Mouse (Mus musculus) lung, postnatal 25 days (tissue): Measurements from ENCODE around the gene Arhgef10l.
A peak's percentile ranks its signal among the peaks of the same experiment; 100 is the strongest.
"Not testable (repeated sequence)": the region's sequence is repeated elsewhere in the genome, so short reads cannot be mapped to it uniquely, and the experiment has no call there.

ENCODE experiments used
- DNase-seq: peaks from one replicate; pipeline ENCODE4 v3.0.0; 2022; ENCODE audit warnings: low spot score

Gene Arhgef10l

DNA sequence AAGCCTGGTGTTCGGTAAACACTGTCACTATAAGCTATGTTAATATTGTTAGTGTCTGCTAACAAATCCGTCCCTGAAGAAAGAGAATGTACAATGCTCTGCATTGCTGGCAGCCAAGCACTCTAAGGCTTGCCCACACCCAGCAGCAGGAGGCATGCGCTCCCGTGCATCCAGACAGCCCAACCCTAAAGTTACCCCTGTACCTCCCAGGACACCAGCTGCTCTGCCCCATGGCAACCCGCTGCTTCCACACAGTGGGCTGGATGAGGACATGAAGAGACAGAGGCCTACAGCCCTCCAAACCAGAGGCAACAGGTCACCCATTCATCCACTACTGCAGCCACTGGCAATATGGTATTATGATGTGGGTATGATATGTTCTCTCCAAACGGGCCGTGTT, 60.0 kb downstream of the Arhgef10l start:
- DNase-seq, result no peak

GRCm38 (mm10) chr4:140605247-140605646, 60.6 kb downstream of the Arhgef10l start:
- DNase-seq, result no peak

DNA sequence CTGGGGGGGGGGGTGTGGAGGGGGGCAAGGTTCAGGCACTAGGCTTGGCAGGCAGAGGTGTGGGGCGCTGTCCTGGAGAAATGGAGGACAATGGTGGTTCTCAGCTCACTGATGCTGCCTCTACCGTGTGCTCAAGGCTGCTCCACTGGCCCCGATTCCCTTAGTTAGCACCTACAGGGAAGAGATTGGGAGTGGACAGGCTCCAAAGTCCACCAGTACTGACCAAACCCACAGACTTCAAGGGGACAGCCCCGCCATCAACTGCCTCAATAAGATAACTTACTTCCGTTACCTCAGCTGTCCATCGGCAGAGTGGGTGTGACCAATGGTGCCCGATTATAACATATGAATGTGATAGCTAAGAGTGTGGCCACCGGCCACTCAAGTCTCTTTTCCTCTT, 61.3 kb downstream of the Arhgef10l start:
- no peak for DNase-seq

- no peak for DNase-seq
Measured at GRCm38 (mm10) chr4:140602022-140602421, 63.8 kb downstream of the Arhgef10l start.

GRCm38 (mm10) chr4:140601153-140601552, 64.7 kb downstream of the Arhgef10l start:
- no peak for DNase-seq

- DNase-seq, result peak; percentile 87
Measured at GRCm38 (mm10) chr4:140598846-140599245, 67.0 kb downstream of the Arhgef10l start.

DNA sequence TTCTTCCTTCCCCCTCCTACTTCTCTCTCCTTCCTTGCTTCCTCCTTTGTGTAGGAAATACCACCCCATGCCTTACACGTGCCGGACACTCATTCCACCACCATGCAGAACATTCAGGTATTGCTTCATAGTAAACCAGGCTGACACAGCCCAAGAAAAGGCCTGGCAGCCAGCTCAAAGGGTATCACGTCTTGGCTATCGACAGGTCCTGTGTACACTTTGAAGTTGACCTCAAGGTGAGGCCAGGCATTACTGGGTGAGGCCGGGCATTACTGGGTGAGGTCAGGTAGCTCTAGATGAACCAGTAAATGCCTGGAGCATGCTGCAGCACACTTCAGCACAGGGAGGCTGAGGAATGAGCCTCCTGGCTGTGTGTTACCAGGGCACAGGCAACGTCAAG, 67.9 kb downstream of the Arhgef10l start:
- peak; percentile 67 for DNase-seq

DNA sequence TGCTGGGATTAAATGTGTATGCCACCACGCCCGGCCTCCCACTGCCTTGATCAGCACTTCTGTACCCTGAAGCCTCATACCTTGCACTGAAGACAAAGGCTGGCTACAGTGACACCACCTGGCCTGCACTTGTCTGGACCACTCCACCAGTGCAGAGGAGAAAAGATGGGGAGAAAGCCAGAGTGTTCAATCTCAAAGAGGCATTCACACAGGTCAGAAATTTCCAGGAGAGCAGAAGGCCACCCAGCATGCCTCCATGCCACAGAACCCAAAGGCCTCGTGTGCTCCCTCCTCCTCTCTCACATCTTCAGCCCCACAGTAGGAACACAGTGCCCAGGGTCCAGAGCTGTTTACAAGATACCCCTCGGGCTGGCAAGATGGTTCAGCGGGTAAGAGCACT, 68.4 kb downstream of the Arhgef10l start:
- DNase-seq, result no peak

- DNase-seq, result no peak
Measured at GRCm38 (mm10) chr4:140593771-140594505, 71.9 kb downstream of the Arhgef10l start.

DNA sequence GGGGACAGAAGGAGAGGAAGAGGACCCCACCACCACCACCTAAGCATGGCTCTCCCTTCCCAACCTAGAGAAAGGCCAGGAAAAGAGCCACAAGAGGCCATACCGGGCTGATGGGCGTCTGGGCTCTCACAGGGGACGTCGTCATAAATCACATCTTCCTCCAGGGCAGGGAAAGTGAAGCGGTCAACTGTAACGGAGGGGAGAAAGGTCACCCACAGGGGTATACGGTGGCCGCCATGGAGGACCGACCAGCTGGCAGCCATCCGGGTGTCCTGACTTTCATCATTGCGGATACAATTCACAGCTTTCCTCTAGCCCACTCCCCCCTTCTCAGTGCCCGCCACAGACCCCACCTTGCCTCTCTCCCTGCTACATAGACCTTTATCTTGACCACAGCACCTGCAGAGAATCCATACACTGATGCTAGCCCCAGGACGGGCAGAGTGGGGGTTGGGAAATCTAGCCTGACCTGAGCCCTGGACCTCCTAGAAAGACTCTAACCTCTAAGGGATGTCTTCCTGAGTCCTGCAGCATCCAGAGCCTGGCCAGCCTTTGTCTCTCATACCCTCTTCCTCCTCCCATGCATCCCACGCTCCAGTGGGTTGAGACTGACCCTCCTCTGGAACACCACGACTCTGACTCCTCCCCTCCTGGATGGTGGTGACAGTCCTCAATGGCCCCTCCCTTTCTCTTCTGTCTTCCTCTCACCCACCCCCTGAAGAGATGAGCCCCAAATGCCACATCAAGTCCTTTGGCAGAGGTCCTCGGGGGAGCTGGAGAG, 72.6 kb downstream of the Arhgef10l start:
- DNase-seq, result no peak

GRCm38 (mm10) chr4:140592217-140592759, 73.5 kb downstream of the Arhgef10l start:
- peak; percentile 82 for DNase-seq

DNA sequence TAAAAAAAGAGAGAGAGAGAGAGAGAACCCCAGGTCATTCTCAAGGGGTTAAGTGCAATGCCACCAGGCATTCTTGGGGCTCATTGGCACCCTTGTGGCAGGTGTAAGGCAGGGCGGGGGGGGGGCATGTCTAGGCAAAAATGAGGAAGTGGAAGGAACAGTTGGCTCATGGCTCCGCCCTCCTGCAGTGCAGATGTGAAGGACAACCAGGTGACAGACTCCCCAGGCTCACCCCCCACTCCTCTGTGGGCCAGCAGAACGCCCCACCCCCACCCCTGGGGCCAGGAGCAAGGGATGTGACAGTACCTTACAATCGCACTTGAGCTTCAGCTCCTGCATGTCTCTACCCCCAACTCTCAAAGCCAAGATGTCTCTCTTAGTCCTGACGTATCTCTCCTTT, 79.3 kb downstream of the Arhgef10l start:
- DNase-seq, result no peak

GRCm38 (mm10) chr4:140584240-140584639, 81.6 kb downstream of the Arhgef10l start:
- DNase-seq, result no peak

DNA sequence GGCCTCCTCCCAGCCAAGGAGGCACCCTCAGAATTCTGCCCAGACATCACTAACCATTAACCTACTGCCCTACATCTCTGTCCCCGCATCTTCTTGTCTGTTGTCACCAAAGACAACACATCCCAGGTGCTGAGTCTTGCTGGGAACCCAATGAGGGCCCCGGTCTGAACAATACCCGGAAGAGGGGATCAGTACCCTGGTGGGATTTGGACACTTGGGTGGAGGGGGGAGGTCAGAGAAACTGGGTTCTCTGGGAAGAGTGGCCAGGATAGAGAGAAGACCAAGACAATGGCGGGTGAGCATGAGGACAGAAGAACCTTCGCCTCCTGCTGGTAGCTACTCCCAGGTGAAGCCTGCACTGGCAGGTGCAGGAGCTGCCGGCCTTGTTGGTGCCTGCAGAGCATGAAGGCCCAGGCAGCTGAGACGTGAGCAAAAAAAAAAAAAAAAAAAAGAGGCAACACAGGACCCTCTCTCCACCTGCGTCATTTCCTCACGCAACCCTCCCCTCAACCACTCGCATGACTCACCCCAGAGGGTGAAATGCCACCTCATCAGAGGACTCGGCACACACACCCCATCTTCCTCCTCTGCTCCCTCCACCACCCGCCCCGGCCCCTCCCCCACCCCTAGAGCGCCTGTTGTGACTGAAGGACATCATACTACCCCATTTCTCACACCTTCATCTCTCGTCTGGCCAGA, 83.3 kb downstream of the Arhgef10l start:
- DNase-seq, result no peak

DNA sequence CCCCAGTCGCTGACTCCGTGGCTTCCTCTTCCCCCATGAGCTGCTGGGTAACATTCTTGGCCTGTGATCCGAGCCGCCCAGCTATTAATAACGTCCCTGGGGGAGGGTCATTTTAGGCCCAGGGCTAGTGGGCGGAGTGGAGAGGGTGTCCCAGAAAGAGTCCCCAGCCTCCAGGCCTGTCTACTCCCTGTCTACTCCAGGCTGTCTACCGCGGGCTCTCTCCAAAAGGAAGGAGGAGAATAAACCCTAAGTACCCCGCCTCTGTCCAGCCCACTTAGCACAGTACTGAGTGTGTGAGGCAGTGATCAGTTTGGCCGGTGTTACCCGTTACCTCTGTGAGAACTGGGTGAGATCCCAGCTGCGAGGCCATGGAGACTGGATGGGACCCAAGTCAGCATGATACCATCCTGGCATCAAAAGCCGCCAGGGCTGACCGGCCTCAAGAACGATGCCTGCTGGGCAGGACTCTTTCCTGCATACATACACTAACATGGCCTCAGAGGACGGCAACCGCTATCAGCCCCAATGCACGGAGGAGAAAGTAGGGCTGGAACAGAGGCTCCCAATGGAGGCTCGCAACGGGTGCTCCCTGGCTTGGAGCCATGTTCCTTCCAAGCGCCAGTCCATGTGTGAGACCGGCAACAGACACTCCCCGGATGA, 84.0 kb downstream of the Arhgef10l start:
- peak; percentile 21 for DNase-seq

DNA sequence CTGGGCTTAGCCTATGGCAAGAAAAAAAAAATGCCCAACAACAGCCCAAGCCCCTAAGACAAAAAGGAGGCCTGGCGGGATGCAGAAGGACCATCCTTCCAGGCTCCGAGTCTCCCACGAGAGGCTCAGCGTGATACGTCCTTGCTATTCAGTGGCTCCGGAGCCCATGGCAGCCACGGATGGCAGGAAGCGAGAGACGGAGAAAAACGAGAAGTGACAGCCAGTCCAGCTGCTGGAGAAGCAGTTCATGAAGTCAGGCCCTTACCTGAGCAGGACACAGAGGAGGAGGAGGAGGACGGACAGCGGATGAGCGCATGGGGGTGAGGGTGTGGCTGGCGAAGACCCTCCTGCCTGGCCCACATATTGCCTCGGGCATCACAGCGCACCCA, 84.5 kb downstream of the Arhgef10l start:
- no peak for DNase-seq

DNA sequence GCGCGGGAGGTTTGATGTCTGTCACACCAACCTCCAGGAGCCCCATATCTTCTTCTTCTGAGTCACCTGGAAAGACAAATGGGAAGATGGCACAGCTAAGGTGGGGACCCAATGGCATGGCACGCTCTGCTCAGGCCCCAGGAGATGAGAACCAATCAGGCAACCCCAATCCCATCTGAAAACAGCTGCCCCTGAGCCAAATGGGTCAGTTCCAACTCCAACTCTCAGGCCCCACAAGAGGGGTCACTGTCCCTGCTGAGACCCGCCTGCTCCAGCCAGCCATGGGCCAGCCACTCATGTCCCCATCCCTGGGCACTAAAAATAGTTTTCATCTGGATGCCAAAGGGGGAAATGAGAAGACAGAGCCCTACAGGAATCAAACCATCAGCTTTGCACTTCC, 84.9 kb downstream of the Arhgef10l start:
- DNase-seq, result no peak

- DNase-seq, result no peak
Measured at GRCm38 (mm10) chr4:140579576-140579975, 86.2 kb downstream of the Arhgef10l start.

DNA sequence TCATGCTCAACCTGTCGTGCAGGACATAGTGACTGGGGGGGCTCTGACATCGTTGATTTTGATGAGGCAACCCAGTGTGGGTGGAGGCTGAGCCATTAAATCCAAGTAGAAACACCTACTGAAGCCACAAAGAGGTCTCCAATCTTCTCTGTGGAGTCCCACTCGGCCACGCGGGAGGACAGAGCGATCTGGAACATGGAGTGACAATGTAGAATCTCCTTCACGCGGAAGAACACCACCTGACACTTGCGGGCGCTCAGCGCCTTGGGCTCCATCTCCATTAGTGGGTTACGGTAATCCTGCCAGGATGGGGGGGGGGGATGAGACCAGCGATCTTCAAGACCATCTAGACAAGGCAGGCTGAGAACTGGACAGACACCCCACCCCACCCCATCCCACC, 86.7 kb downstream of the Arhgef10l start:
- no peak for DNase-seq

GRCm38 (mm10) chr4:140576628-140577027, 89.2 kb downstream of the Arhgef10l start:
- no peak for DNase-seq

DNA sequence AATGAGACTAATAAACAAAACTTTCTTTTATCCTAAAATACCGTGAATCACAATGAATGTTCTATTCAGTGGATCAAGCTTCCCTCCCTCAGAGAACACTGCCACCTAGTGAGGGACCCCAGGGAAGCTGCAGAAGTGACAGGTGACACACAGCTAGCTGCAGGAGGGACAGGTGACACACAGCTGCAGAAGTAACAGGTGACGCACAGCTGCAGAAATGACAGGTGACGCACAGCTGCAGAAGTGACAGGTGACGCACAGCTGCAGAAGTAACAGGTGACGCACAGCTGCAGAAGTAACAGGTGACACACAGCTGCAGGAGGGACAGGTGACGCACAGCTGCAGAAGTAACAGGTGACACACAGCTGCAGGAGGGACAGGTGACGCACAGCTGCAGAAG, 90.9 kb downstream of the Arhgef10l start:
- not testable (repeated sequence) for DNase-seq

DNA sequence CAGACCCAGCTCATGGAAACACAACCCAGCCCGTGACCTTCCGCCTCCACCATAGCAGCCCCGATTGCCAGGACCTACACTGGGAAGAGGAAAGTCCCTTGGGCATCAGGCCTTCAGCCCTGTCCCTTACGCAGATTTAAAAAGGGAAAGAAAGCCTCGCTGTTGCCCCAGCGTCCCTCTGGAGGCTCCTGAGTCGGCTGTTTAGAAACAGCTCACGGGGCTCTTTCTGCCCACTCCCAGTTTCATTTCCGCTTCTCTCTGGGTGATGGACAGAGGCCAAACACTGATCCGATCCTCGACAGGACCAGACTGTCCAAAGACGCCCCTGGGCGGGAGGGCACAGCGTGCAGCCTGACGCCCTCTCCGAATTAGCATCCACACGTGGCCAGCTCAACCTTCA, 93.4 kb downstream of the Arhgef10l start:
- DNase-seq, result peak; percentile 24
